Mouse (Mus musculus) kidney, adult 2 months (tissue): ENCODE data around the gene Gm6309.

ENCODE experiments used
- CTCF ChIP-seq: fragments of 200-500 bp; conservative IDR thresholded peaks from 2 replicates; pipeline ENCODE4 v1.5.1; 2011; ENCODE audit warnings: low read depth, mild to moderate bottlenecking, control low read depth, low read length, moderate library complexity, mixed read lengths; ENCODE audit not compliant: insufficient read depth, insufficient read length
- POLR2A ChIP-seq: fragments of 200-500 bp; IDR thresholded peaks from one replicate; pipeline ENCODE4 v1.6.1; 2011; ENCODE audit warnings: low read depth, low read length, control low read depth

GRCm38 (mm10) chr5:146205537-146205936, 35.0 kb upstream of the Gm6309 start:
- TF ChIP-seq POLR2A (no peak), CTCF (no peak)
